Mouse (Mus musculus): ENCODE data around the gene Tcte1.

The Tcte1 gene

GRCm38 (mm10) chr17:45585725-45586448 is 62.7 kb downstream of the Tcte1 start:
- no peak for DNase-seq (ENCODE audit: low read depth)

DNA sequence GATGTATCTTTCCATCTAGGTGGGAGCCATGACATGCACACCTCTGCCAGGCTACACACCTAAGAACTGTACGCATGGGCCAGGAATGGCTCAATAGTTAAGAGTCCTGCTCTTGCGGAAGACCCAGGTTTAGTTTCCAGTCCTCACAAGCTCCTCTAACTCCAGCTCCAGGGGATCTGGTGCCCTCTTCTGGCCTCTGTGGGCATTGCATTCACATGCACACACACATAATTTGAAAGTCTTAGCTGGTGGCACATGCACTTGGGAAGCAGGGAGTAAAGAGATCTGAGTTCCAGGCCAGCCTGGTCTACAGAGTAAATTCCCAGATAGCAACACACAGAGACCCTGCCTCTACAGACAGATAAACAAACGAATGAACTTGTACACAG is 63.2 kb downstream of the Tcte1 start:
- DNase-seq (ENCODE audit: low read depth), result no peak

GRCm38 (mm10) chr17:45588370-45588769 is 65.1 kb downstream of the Tcte1 start:
- no peak for DNase-seq (ENCODE audit: low read depth)

GRCm38 (mm10) chr17:45589236-45589635 is 66.0 kb downstream of the Tcte1 start:
- DNase-seq (ENCODE audit: low read depth), result no peak

DNA sequence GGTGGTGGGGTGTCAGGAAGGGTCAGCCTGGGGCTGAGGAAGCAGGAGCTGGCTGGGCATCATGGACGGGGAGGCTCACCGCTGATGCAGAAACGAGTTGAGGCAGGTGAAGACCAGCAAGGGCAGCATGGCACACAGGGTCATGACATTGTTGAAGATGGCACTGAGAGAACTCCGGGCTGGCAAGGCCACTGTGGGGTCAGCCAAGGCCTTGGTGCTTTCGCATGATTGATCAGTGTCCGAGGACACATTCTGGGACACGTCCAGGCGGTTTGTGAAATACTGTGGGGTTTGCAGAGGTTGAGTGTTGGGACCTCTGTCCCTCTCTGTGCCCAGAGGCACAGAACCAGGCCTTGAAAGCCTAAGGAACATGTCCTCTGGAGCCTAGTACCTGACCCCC is 66.6 kb downstream of the Tcte1 start:
- DNase-seq (ENCODE audit: low read depth), result no peak

GRCm38 (mm10) chr17:45590410-45590809 is 67.2 kb downstream of the Tcte1 start:
- DNase-seq (ENCODE audit: low read depth), result no peak

DNA sequence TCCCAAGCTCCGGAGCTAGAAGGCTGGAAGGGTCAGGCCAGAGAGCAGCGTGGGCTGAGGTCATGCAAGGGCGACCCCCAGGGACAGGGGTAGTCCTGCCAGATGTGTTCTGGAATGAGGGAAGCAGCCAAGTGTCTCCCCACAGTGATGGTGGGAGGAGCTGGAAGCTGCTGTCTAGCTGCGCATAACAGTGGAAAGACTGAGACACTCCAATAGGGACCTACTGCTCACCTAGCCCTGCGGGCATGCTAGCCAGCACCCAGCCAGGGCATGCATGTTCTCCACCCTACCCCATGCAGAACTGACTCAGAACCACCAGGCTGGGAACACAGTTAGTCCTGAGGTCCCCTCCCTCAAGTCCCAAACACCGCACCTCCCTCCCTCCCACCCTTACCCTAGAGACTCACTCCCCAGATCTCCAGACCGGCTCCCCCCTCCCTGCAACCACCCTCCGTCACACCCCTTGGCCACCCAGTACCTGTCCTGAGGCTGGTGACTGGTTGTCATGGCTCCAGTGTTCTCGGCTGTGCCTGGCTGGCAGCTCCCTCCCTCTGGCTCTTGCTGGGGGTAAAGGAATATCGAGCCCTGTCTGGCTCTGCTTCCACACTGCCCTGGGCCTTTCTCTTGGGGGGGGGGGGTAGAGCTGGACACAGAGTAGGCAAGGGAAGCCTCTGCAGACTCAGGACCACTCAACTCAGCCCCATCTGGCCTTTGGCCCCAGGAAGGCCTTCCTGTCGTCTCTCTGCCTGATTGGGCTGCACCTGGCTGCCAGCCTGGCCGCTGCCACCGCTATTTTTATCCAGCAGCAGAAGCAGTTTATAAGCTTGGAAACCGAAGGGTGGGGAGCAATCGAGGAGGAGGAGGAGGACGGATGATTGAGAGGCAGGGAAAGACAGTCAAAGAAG is 68.7 kb downstream of the Tcte1 start:
- no peak for DNase-seq (ENCODE audit: low read depth)

All from c-Kit-positive CD71-negative TER-119-negative erythroid progenitor cells, embryonic 14.5 days (primary cell).